Mouse (Mus musculus): ENCODE results near the gene Arid3a. TPM values are rescaled to one million over a fixed set of nuclear protein-coding genes. Genes with fewer than 3 reads are reported as not detected.

Arid3a gene
- polyA plus RNA-seq, 1 experiment, result 27.6 TPM

DNA sequence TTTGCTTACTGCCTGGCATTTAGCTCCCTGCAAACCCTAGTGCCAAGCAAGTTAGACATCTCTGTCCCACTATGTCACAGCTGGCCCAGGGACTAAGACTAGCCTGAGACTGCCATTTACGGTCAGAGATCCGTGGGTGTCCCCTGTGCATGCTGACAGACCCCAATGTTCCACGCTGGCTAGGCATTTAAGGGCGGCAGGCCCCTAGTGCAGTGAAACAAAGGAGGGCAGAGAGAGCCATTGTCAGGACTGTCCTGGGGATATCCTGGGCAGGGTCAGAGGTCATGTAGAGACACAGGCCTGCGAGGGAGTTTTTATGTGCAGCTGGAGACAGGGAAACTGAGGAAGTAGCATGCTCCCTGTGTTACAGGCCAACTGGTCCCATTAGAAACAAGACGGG is 7.0 kb downstream of the Arid3a start:
- Histone ChIP-seq H3K4me1 (ENCODE audit: control insufficient read depth, insufficient read depth, low read length) (peaks cover 19% of the 10 kb centered on the region), H3K27ac (ENCODE audit: control insufficient read depth, insufficient read depth, low read depth, low read length, poor library complexity) (no peak overlapping the region; the same call in 1 of the 2 replicates)
- WGBS, result 83% methylated on average over 6 of the region's 6 CpGs

DNA sequence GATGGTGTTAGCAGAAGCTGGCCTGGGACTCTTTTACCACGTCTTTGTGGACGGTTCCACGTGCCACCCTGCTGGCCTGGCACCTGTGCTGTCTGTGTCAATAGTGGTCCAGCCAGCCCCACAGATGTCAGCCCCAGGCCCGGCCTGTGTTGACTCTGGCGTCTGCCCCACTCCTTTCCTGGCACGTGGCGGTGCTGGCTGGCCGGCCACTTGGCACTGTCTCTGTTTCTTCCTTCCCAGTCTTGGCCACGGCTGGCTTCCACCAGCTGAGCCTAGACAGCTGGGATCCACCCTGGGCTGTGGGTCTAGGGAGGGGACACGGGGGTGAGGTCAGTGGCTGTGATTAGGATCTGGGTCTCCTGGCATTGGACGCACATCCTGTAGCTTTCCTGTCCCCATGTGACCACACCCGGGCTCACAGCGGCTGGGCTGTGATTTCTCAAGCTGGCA is 7.5 kb downstream of the Arid3a start:
- Histone ChIP-seq H3K27ac (ENCODE audit: control insufficient read depth, insufficient read depth, low read depth, low read length, poor library complexity) (no peak overlapping the region), H3K4me3 (replicated peaks; ENCODE audit: control insufficient read depth, low read depth, low read length) (no peak overlapping the region), H3K4me1 (ENCODE audit: control insufficient read depth, insufficient read depth, low read length) (peaks cover 21% of the 10 kb centered on the region)
- 53% methylated on average over 13 of the region's 13 CpGs for WGBS
- TF ChIP-seq CTCF (IDR thresholded peaks at IDR 0.05; ENCODE audit: control insufficient read depth, insufficient read depth, low read length) (no peak), POLR2A (IDR thresholded peaks at IDR 0.05; ENCODE audit: borderline replicate concordance, control insufficient read depth, low read depth, low read length) (no peak)

More for the DNA sequence above, 7.0 kb downstream of the Arid3a start:
- no peak for TF ChIP-seq CTCF (IDR thresholded peaks at IDR 0.05; ENCODE audit: control insufficient read depth, insufficient read depth, low read length)
- no peak for TF ChIP-seq POLR2A (IDR thresholded peaks at IDR 0.05; ENCODE audit: borderline replicate concordance, control insufficient read depth, low read depth, low read length)
- no peak overlapping the region for H3K4me3 ChIP-seq (replicated peaks; ENCODE audit: control insufficient read depth, low read depth, low read length)

- peaks cover 24% of the 10 kb centered on the region for H3K4me1 ChIP-seq (ENCODE audit: control insufficient read depth, insufficient read depth, low read length)
- WGBS, result 89% methylated on average over 16 of the region's 16 CpGs
- no peak overlapping the region for H3K4me3 ChIP-seq (replicated peaks; ENCODE audit: control insufficient read depth, low read depth, low read length)
- TF ChIP-seq POLR2A (IDR thresholded peaks at IDR 0.05; ENCODE audit: borderline replicate concordance, control insufficient read depth, low read depth, low read length), result no peak
- TF ChIP-seq CTCF (IDR thresholded peaks at IDR 0.05; ENCODE audit: control insufficient read depth, insufficient read depth, low read length), result no peak
- no peak overlapping the region for H3K27ac ChIP-seq (ENCODE audit: control insufficient read depth, insufficient read depth, low read depth, low read length, poor library complexity)
Measured at GRCm38 (mm10) chr10:79934794-79935569, 8.1 kb downstream of the Arid3a start.

- H3K27ac ChIP-seq (ENCODE audit: control insufficient read depth, insufficient read depth, low read depth, low read length, poor library complexity), result peak overlapping the region; percentile 83
- peaks cover 27% of the 10 kb centered on the region for H3K4me1 ChIP-seq (ENCODE audit: control insufficient read depth, insufficient read depth, low read length)
- TF ChIP-seq POLR2A (IDR thresholded peaks at IDR 0.05; ENCODE audit: borderline replicate concordance, control insufficient read depth, low read depth, low read length), result no peak
- TF ChIP-seq CTCF (IDR thresholded peaks at IDR 0.05; ENCODE audit: control insufficient read depth, insufficient read depth, low read length), result no peak
- WGBS, result 24% methylated on average over 10 of the region's 10 CpGs
- peak overlapping the region; percentile 46 for H3K4me3 ChIP-seq (replicated peaks; ENCODE audit: control insufficient read depth, low read depth, low read length)
Measured at GRCm38 (mm10) chr10:79936284-79936910, 9.6 kb downstream of the Arid3a start.

DNA sequence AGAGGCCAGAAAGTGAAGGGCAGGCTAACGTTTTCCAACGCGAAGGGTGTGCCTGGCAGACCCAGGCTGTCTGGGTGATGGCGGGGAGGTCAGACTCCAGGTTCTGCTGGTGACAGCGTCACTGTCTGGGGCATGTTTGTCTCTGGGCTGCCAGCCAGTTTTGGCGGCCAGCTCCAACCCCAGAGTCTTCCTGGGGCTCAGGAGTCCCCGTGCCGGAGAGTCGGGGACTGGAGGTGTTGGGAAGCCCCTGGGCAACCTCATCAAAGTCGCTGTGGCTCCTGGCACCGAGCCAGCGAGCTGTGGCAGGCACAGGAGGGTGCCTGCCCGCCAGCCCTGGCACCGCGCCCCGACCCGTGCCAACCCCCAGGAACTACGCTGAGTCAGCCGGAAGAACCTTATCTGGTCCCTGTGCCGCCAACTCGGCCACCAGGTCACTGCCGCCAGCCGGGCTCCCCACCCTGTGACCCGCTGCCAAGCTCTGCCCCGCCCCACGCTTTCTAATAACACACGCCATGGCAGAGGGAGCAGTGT is 10.1 kb downstream of the Arid3a start:
- whole genome bisulfite sequencing, result 1% methylated on average over 27 of the region's 27 CpGs
- peak overlapping the region; percentile 83 for H3K27ac ChIP-seq (ENCODE audit: control insufficient read depth, insufficient read depth, low read depth, low read length, poor library complexity)
- peak overlapping the region; percentile 46 for H3K4me3 ChIP-seq (replicated peaks; ENCODE audit: control insufficient read depth, low read depth, low read length)
- TF ChIP-seq POLR2A (IDR thresholded peaks at IDR 0.05; ENCODE audit: borderline replicate concordance, control insufficient read depth, low read depth, low read length) (peak; percentile 43; the same call in 1 of the 2 replicates), CTCF (IDR thresholded peaks at IDR 0.05; ENCODE audit: control insufficient read depth, insufficient read depth, low read length) (no peak)
- H3K4me1 ChIP-seq (ENCODE audit: control insufficient read depth, insufficient read depth, low read length), result peaks cover 29% of the 10 kb centered on the region

DNA sequence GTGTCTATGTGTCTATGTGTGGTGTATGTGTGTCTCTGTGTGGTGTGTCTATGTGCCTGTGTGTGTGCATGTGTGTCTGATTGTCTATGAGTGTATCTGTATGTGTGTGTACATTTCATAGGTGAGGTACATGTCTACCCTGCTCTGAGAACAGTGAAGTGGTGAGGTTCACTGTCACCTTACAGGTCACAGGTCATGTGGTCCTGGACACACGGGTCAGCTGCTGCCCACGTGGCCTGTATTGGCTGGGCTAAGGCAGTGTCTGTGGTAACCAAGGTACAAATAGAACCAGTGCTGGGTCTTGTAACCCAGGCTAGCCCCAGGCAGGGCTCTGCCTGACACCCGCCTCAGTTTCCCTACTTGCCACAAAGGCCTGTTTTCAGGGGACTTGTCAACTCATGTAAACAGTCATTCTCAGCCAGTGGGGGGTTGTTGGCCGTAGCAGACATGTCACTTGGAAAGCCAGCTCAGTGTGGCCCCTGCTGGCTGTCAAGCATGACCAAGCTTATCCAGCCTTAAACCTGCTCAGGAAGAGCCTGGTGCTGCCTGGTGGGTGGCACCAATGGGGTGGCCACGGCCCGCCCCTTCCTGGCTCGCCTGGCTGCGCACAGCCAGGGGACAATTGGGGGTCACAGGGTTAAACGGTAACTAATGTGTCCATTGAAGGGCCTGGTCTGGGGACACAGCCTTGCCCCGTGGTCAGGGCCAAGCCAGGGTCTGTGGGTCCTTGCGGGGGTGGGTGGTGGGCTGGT is 11.1 kb downstream of the Arid3a start:
- H3K4me3 ChIP-seq (replicated peaks; ENCODE audit: control insufficient read depth, low read depth, low read length), result no peak overlapping the region
- H3K27ac ChIP-seq (ENCODE audit: control insufficient read depth, insufficient read depth, low read depth, low read length, poor library complexity), result peak overlapping the region; percentile 32
- peaks cover 29% of the 10 kb centered on the region for H3K4me1 ChIP-seq (ENCODE audit: control insufficient read depth, insufficient read depth, low read length)
- TF ChIP-seq CTCF (IDR thresholded peaks at IDR 0.05; ENCODE audit: control insufficient read depth, insufficient read depth, low read length) (no peak), POLR2A (IDR thresholded peaks at IDR 0.05; ENCODE audit: borderline replicate concordance, control insufficient read depth, low read depth, low read length) (peak; percentile 5; the same call in 1 of the 2 replicates)
- 53% methylated on average over 11 of the region's 11 CpGs for WGBS

- Histone ChIP-seq H3K4me3 (replicated peaks; ENCODE audit: control insufficient read depth, low read depth, low read length) (no peak overlapping the region), H3K27ac (ENCODE audit: control insufficient read depth, insufficient read depth, low read depth, low read length, poor library complexity) (peak overlapping the region; percentile 43; the same call in 1 of the 2 replicates), H3K4me1 (ENCODE audit: control insufficient read depth, insufficient read depth, low read length) (peaks cover 28% of the 10 kb centered on the region)
- 8% methylated on average over 7 of the region's 7 CpGs for WGBS
- TF ChIP-seq CTCF (IDR thresholded peaks at IDR 0.05; ENCODE audit: control insufficient read depth, insufficient read depth, low read length) (no peak), POLR2A (IDR thresholded peaks at IDR 0.05; ENCODE audit: borderline replicate concordance, control insufficient read depth, low read depth, low read length) (peak; percentile 30; the same call in 1 of the 2 replicates)
Measured at GRCm38 (mm10) chr10:79940749-79941148, 13.9 kb downstream of the Arid3a start.

Measured in bone marrow, adult 2 months (tissue).